Comparison of ENCODE assay signal across 9 mouse cellular contexts in the genomic region with DNA sequence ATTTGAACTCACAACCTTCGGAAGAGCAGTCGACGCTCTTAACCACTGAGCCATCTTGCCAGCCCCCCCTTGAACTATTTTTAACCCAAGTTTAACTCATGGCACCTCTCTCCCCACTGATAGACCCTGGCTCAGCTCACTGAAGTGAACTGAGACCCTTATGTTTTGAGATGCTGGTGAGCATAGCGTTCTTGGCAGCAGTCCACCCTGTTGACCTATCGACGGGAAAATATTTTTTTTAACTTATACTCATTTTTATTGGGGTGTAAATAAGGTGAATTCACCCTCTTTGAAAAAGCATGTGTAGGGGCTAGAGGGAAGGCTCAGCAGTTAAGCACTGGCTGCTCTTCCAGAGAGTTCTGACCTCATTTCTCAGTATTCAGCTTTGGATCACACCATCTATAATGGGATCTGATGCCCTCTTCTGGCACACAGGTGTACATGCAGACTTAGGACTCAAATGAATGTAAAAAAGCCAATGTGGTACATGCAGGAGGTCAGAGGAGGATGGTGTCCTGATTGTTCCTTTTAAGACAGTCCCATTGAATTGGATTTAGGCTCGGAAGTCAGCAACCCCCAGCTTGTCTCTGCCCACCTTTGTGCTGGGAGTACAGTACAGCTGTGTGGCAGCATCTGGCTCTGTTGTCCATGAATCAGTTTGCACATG. TPM values are rescaled to one million over a fixed set of nuclear protein-coding genes. Genes with fewer than 3 reads are reported as not detected.
DNase-seq lines count a peak whose midpoint lies in the region.
"Had no signal": no experiment of that assay in that cellular context is flagged by ENCODE, and none has a peak within 500 bp of the region (broad histone marks: within the 10 kb centered on the region; RNA-seq: fewer than 3 reads in every experiment).

No protein-coding gene starts in this region.

- H3K36me3 ChIP-seq in splenic B cell, adult 2 months (ENCODE audit: control insufficient read depth, insufficient read depth, low read length, poor library complexity, severe bottlenecking) = peaks cover 5% of the 10 kb centered on the region

- DNase-seq in heart, adult 8-10 months (ENCODE audit: low spot score) = peak; percentile 21
- DNase-seq in heart, postnatal 4 days = no peak
- peak; percentile 22 for DNase-seq in thymus, postnatal 25 days
- DNase-seq in thymus, postnatal 4 days = no peak
- peak; percentile 54 for DNase-seq in embryo, embryonic 9.5 days (ENCODE audit: extremely low spot score)
- DNase-seq in kidney, postnatal 14 days = peak; percentile 53
- DNase-seq in splenic B cell, adult 2 months (ENCODE audit: low read depth, low spot score) = peak; percentile 64
- no peak for DNase-seq in right cerebral cortex, postnatal 25 days

- no peaks in the 10 kb centered on the region for H3K27me3 ChIP-seq in splenic B cell, adult 2 months (ENCODE audit: control insufficient read depth, insufficient read depth, low read length, poor library complexity, severe bottlenecking)

RNA-seq across cellular contexts. Expression of a gene that starts 3.2 kb away (rescaled TPM):
- total RNA-seq in heart, adult 8-10 months (2022) = 100 to 1,000 TPM; 453 to 560 (median 508) TPM
- 100 to 1,000 TPM; 726 to 732 TPM for total RNA-seq in heart, postnatal 4 days (2021)

RNA-seq across cellular contexts. Expression of a gene that starts 6.4 kb away (rescaled TPM):
- total RNA-seq in heart, adult 8-10 months (2022) = 1 to 10 TPM; 2.2 to 5.5 (median 5.0) TPM
- total RNA-seq in heart, postnatal 4 days (2021) = 1 to 10 TPM; 2.7 to 5.1 TPM

RNA-seq across cellular contexts. Expression of a gene that starts 13.2 kb away (rescaled TPM):
- total RNA-seq in heart, adult 8-10 months (2022) = not detected
- total RNA-seq in heart, postnatal 4 days (2021) = not detected
- total RNA-seq: left cerebral cortex, adult 8-10 months had no signal

RNA-seq across cellular contexts. Expression of a gene that starts 13.2 kb away (rescaled TPM):
- total RNA-seq in heart, adult 8-10 months (2022) = under 1 TPM in 1 of 4 experiments, not detected in 3; 0.19 TPM
- total RNA-seq in heart, postnatal 4 days (2021) = under 1 TPM in 1 of 2 experiments, not detected in 1; 0.23 TPM

RNA-seq across cellular contexts. Expression of a gene that starts 16.5 kb away (rescaled TPM):
- 100 to 1,000 TPM in 1 of 4 experiments, 10 to 100 TPM in 3; 76.2 to 103 (median 88.7) TPM for total RNA-seq in heart, adult 8-10 months (2022)
- total RNA-seq in heart, postnatal 4 days (2021) = 100 to 1,000 TPM; 281 to 285 TPM

Comparison
In these comparisons a context has a peak if more than half of its experiments do, and no peak if none do; other contexts are left out.
1. DNase-seq: peak in heart, adult 8-10 months (single experiment), thymus, postnatal 25 days (single experiment), embryo, embryonic 9.5 days (single experiment), kidney, postnatal 14 days (single experiment) and splenic B cell, adult 2 months (single experiment); none in heart, postnatal 4 days (single experiment), thymus, postnatal 4 days (single experiment) and right cerebral cortex, postnatal 25 days (single experiment).